Mouse (Mus musculus) E14TG2a.4 (cell line): ENCODE results near the gene Tob1.

Experiments
- H3K27me3 ChIP-seq: 2 replicates; pipeline ENCODE4 v1.6.1; 2014; ENCODE audit warnings: low read length, control low read depth; ENCODE audit not compliant: insufficient read depth
- H3K36me3 ChIP-seq: 2 replicates; pipeline ENCODE4 v1.6.1; 2014; ENCODE audit warnings: low read length, control low read depth; ENCODE audit not compliant: insufficient read depth
- H3K4me1 ChIP-seq: replicated peaks from 2 replicates; pipeline ENCODE4 v1.6.1; 2014; ENCODE audit warnings: low read depth, low read length, control low read depth
- H3K4me3 ChIP-seq: replicated peaks from 2 replicates; pipeline ENCODE4 v1.5.1; 2014; ENCODE audit warnings: mild to moderate bottlenecking, low read length
- H3K9me3 ChIP-seq: 2 replicates; pipeline ENCODE4 v1.6.1; 2014; ENCODE audit warnings: low read length, control low read depth
- CTCF ChIP-seq: conservative IDR thresholded peaks from 2 replicates; pipeline ENCODE4 v1.5.1; 2014; ENCODE audit warnings: low read length
- NANOG ChIP-seq: IDR thresholded peaks from 2 replicates; pipeline ENCODE4 v1.6.1; 2014; ENCODE audit warnings: borderline replicate concordance, low read length, mixed read lengths
- POU5F1 ChIP-seq: IDR thresholded peaks from 2 replicates; pipeline ENCODE4 v1.6.1; 2014; ENCODE audit warnings: low read length, borderline replicate concordance

Tob1 gene

GRCm38 (mm10) chr11:94189579-94189978 lies 21.7 kb upstream of the Tob1 start:
- no peaks in the 10 kb centered on the region for H3K9me3 ChIP-seq
- H3K27me3 ChIP-seq: no peaks in the 10 kb centered on the region
- no peak overlapping the region for H3K4me3 ChIP-seq
- H3K36me3 ChIP-seq: no peaks in the 10 kb centered on the region
- TF ChIP-seq NANOG: no peak
- TF ChIP-seq CTCF: no peak
- TF ChIP-seq POU5F1: no peak
- H3K4me1 ChIP-seq: peaks cover 12% of the 10 kb centered on the region

GRCm38 (mm10) chr11:94190665-94191064 lies 20.6 kb upstream of the Tob1 start:
- Histone ChIP-seq H3K36me3 (no peaks in the 10 kb centered on the region), H3K9me3 (no peaks in the 10 kb centered on the region), H3K27me3 (no peaks in the 10 kb centered on the region), H3K4me1 (peaks cover 17% of the 10 kb centered on the region), H3K4me3 (no peak overlapping the region)
- TF ChIP-seq NANOG (no peak), CTCF (no peak), POU5F1 (no peak)

GRCm38 (mm10) chr11:94193109-94193508 lies 18.1 kb upstream of the Tob1 start:
- Histone ChIP-seq H3K27me3 (no peaks in the 10 kb centered on the region), H3K4me1 (peaks cover 17% of the 10 kb centered on the region), H3K9me3 (no peaks in the 10 kb centered on the region), H3K36me3 (no peaks in the 10 kb centered on the region), H3K4me3 (no peak overlapping the region)
- TF ChIP-seq NANOG: no peak

- no peaks in the 10 kb centered on the region for H3K27me3 ChIP-seq
- H3K4me3 ChIP-seq: no peak overlapping the region
- H3K9me3 ChIP-seq: no peaks in the 10 kb centered on the region
- no peak for TF ChIP-seq CTCF
- TF ChIP-seq NANOG: no peak
- TF ChIP-seq POU5F1: no peak
- no peaks in the 10 kb centered on the region for H3K36me3 ChIP-seq
- peaks cover 15% of the 10 kb centered on the region for H3K4me1 ChIP-seq
Measured at GRCm38 (mm10) chr11:94196311-94196710, 14.9 kb upstream of the Tob1 start.

GRCm38 (mm10) chr11:94198405-94199146 lies 12.7 kb upstream of the Tob1 start:
- H3K9me3 ChIP-seq: no peaks in the 10 kb centered on the region
- H3K4me1 ChIP-seq: peaks cover 14% of the 10 kb centered on the region
- no peaks in the 10 kb centered on the region for H3K27me3 ChIP-seq
- no peak overlapping the region for H3K4me3 ChIP-seq
- no peaks in the 10 kb centered on the region for H3K36me3 ChIP-seq
- TF ChIP-seq CTCF: no peak
- no peak for TF ChIP-seq NANOG
- TF ChIP-seq POU5F1: no peak

GRCm38 (mm10) chr11:94199771-94200170 lies 11.5 kb upstream of the Tob1 start:
- Histone ChIP-seq H3K9me3 (no peaks in the 10 kb centered on the region), H3K4me3 (no peak overlapping the region), H3K4me1 (peaks cover 3% of the 10 kb centered on the region), H3K27me3 (no peaks in the 10 kb centered on the region), H3K36me3 (no peaks in the 10 kb centered on the region)
- no peak for TF ChIP-seq NANOG

- H3K36me3 ChIP-seq: no peaks in the 10 kb centered on the region
- H3K4me1 ChIP-seq: no peaks in the 10 kb centered on the region
- TF ChIP-seq CTCF: no peak
- no peak for TF ChIP-seq NANOG
- TF ChIP-seq POU5F1: no peak
- H3K9me3 ChIP-seq: no peaks in the 10 kb centered on the region
- H3K4me3 ChIP-seq: no peak overlapping the region
- H3K27me3 ChIP-seq: no peaks in the 10 kb centered on the region
Measured at GRCm38 (mm10) chr11:94200422-94200821, 10.8 kb upstream of the Tob1 start.

GRCm38 (mm10) chr11:94202106-94202505 lies 9.1 kb upstream of the Tob1 start:
- no peaks in the 10 kb centered on the region for H3K27me3 ChIP-seq
- H3K4me3 ChIP-seq: no peak overlapping the region
- no peaks in the 10 kb centered on the region for H3K9me3 ChIP-seq
- TF ChIP-seq NANOG: no peak
- TF ChIP-seq POU5F1: no peak
- TF ChIP-seq CTCF: no peak
- H3K4me1 ChIP-seq: peaks cover 5% of the 10 kb centered on the region; the same call in 1 of the 2 replicates
- H3K36me3 ChIP-seq: no peaks in the 10 kb centered on the region

- H3K4me3 ChIP-seq: no peak overlapping the region
- H3K36me3 ChIP-seq: no peaks in the 10 kb centered on the region
- H3K4me1 ChIP-seq: peaks cover 5% of the 10 kb centered on the region; the same call in 1 of the 2 replicates
- no peaks in the 10 kb centered on the region for H3K9me3 ChIP-seq
- H3K27me3 ChIP-seq: no peaks in the 10 kb centered on the region
- no peak for TF ChIP-seq POU5F1
- TF ChIP-seq NANOG: no peak
- no peak for TF ChIP-seq CTCF
Measured at GRCm38 (mm10) chr11:94203066-94203465, 8.2 kb upstream of the Tob1 start.
